Mouse (Mus musculus): Measurements from ENCODE around the gene Alpl.
A peak's percentile ranks its signal among the peaks of the same experiment; 100 is the strongest.

The Alpl gene

GRCm38 (mm10) chr4:137795611-137796557 is at the start of gene Alpl:
TSS of gene Alpl (minus strand) at chr4:137796384.
- peak; percentile 90 for DNase-seq (ENCODE audit: low spot score)

- DNase-seq (ENCODE audit: low spot score) = peak; percentile 93
These were observed 48.5 kb upstream of the Alpl start for GRCm38 (mm10) chr4:137844656-137845055.

- DNase-seq (ENCODE audit: low spot score) = no peak
These were observed 43.3 kb upstream of the Alpl start for GRCm38 (mm10) chr4:137839452-137839851.

GRCm38 (mm10) chr4:137838791-137839190 is 42.6 kb upstream of the Alpl start:
- DNase-seq (ENCODE audit: low spot score) = no peak

GRCm38 (mm10) chr4:137837792-137838191 is 41.6 kb upstream of the Alpl start:
- peak; percentile 46 for DNase-seq (ENCODE audit: low spot score)

GRCm38 (mm10) chr4:137836741-137837140 is 40.6 kb upstream of the Alpl start:
- DNase-seq (ENCODE audit: low spot score) = no peak

GRCm38 (mm10) chr4:137835624-137836337 is 39.6 kb upstream of the Alpl start:
- peak; percentile 86 for DNase-seq (ENCODE audit: low spot score)

- no peak for DNase-seq (ENCODE audit: low spot score)
These were observed 35.4 kb upstream of the Alpl start for GRCm38 (mm10) chr4:137831598-137831997.

- no peak for DNase-seq (ENCODE audit: low spot score)
These were observed 34.2 kb upstream of the Alpl start for GRCm38 (mm10) chr4:137830380-137830779.

- DNase-seq (ENCODE audit: low spot score) = no peak
These were observed 28.7 kb upstream of the Alpl start for GRCm38 (mm10) chr4:137824881-137825280.

GRCm38 (mm10) chr4:137823542-137823941 is 27.4 kb upstream of the Alpl start:
- no peak for DNase-seq (ENCODE audit: low spot score)

- no peak for DNase-seq (ENCODE audit: low spot score)
These were observed 26.4 kb upstream of the Alpl start for GRCm38 (mm10) chr4:137822537-137822936.

GRCm38 (mm10) chr4:137820721-137821120 is 24.5 kb upstream of the Alpl start:
- DNase-seq (ENCODE audit: low spot score) = no peak

GRCm38 (mm10) chr4:137819487-137819886 is 23.3 kb upstream of the Alpl start:
- no peak for DNase-seq (ENCODE audit: low spot score)

- DNase-seq (ENCODE audit: low spot score) = no peak
These were observed 22.2 kb upstream of the Alpl start for GRCm38 (mm10) chr4:137818341-137818740.

- DNase-seq (ENCODE audit: low spot score) = no peak
These were observed 20.0 kb upstream of the Alpl start for GRCm38 (mm10) chr4:137816216-137816615.

GRCm38 (mm10) chr4:137815473-137815872 is 19.3 kb upstream of the Alpl start:
- DNase-seq (ENCODE audit: low spot score) = no peak

GRCm38 (mm10) chr4:137814140-137814539 is 18.0 kb upstream of the Alpl start:
- no peak for DNase-seq (ENCODE audit: low spot score)

GRCm38 (mm10) chr4:137812946-137813708 is 16.9 kb upstream of the Alpl start:
- no peak for DNase-seq (ENCODE audit: low spot score)

GRCm38 (mm10) chr4:137809999-137810398 is 13.8 kb upstream of the Alpl start:
- DNase-seq (ENCODE audit: low spot score) = no peak

- no peak for DNase-seq (ENCODE audit: low spot score)
These were observed 11.2 kb upstream of the Alpl start for GRCm38 (mm10) chr4:137807301-137807851.

- DNase-seq (ENCODE audit: low spot score) = no peak
These were observed 5.0 kb upstream of the Alpl start for GRCm38 (mm10) chr4:137801196-137801595.
